ENCODE assay signal across 14 mouse cellular contexts in genomic region chr8:127317914-127318313, GRCm38 (mm10).
"Had no signal": no experiment of that assay in that cellular context is flagged by ENCODE, and none has a peak within 500 bp of the region (broad histone marks: within the 10 kb centered on the region; RNA-seq: fewer than 3 reads in every experiment).

No protein-coding gene starts in this region.

- H3K4me1 ChIP-seq: liver, embryonic 13.5 days; lung, embryonic 15.5 days; midbrain, embryonic 12.5 days had no signal

- DNase-seq: kidney, postnatal 14 days; layer of hippocampus, postnatal 36 days; liver; liver, embryonic 13.5 days; liver, postnatal 0 days; lung, postnatal 14 days; right cerebral cortex, postnatal 14 days; thymus, adult 18-20 months; thymus, postnatal 14 days had no signal

- H3K4me3 ChIP-seq: kidney, embryonic 15.5 days; limb, embryonic 12.5 days; liver, embryonic 13.5 days; lung, embryonic 15.5 days; midbrain, embryonic 12.5 days had no signal

- H3K27ac ChIP-seq: kidney, embryonic 15.5 days; limb, embryonic 12.5 days; liver, embryonic 13.5 days; lung, embryonic 15.5 days; macrophage; midbrain, embryonic 12.5 days had no signal
